In the genomic region with DNA sequence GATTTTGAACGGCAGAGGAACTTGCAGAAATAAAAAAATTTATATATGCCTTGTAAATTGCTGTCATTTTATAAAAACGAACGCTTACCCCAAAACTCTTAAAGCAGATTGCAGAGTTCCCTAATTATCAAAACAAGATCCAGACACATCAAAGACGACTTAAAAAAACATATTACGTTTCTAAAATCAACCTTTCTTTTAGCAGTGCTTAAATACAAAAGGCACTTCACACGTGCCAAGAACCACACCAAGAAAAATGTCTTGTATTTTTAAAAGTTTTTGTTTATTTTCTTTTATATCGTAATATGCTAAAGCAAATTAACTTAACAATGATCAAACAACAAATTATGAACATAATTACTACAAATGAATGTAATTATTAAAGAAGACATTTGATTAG, we compare ENCODE assay signal across 8 mouse cellular contexts. TPM values are rescaled to one million over a fixed set of nuclear protein-coding genes. Genes with fewer than 3 reads are reported as not detected.
A peak's percentile ranks its signal among the peaks of the same experiment; 100 is the strongest.
DNase-seq lines count a peak whose midpoint lies in the region; ATAC-seq and TF ChIP-seq lines count a peak whose summit lies in the region.

No protein-coding gene starts in this region.

- DNase-seq in layer of hippocampus, adult 2 months (ENCODE audit: low spot score in 2 of 2): no peak
- DNase-seq in layer of hippocampus, postnatal 14 days (ENCODE audit: low spot score in 2 of 2): no peak
- DNase-seq in spleen, postnatal 14 days (ENCODE audit: low spot score in 2 of 2): no peak
- DNase-seq in right cerebral cortex, adult 18-20 months: no peak
- DNase-seq in cerebellum, adult 9-10 months: no peak

- WGBS in hindbrain, embryonic 16.5 days: 2% methylated on average over 7 of the region's 7 CpGs
- 6% methylated on average over 7 of the region's 7 CpGs for WGBS in neural tube, embryonic 12.5 days

- peak overlapping the region; percentile 66 for H3K9ac ChIP-seq in hindbrain, embryonic 16.5 days (ENCODE audit: low read depth, low read length)
- peak overlapping the region; percentile 62; the same call in 1 of the 2 replicates for H3K9ac ChIP-seq in neural tube, embryonic 12.5 days

- peak overlapping the region; percentile 70 for H3K4me2 ChIP-seq in hindbrain, embryonic 16.5 days (ENCODE audit: low read length)
- peak overlapping the region; percentile 62 for H3K4me2 ChIP-seq in neural tube, embryonic 12.5 days (replicated peaks)

- no peaks in the 10 kb centered on the region for H3K9me3 ChIP-seq in hindbrain, embryonic 16.5 days (ENCODE audit: control insufficient read depth, low read length)
- H3K9me3 ChIP-seq in neural tube, embryonic 12.5 days: no peaks in the 10 kb centered on the region

- no peak for ATAC-seq in hindbrain, embryonic 16.5 days
- no peak for ATAC-seq in neural tube, embryonic 12.5 days (ENCODE audit: low FRiP score, low read depth)

- peak overlapping the region; percentile 94 for H3K27ac ChIP-seq in layer of hippocampus, adult 2 months
- no peak overlapping the region; the same call in 1 of the 2 replicates for H3K27ac ChIP-seq in brown adipose tissue, adult 24 weeks (replicated peaks; ENCODE audit: low read depth, low read length)
- H3K27ac ChIP-seq in hindbrain, embryonic 16.5 days (ENCODE audit: low read depth, low read length): peak overlapping the region; percentile 91; the same call in 1 of the 2 replicates
- no peak overlapping the region for H3K27ac ChIP-seq in neural tube, embryonic 12.5 days

- no peaks in the 10 kb centered on the region for H3K36me3 ChIP-seq in hindbrain, embryonic 16.5 days (ENCODE audit: control insufficient read depth, insufficient read depth, low read length)
- H3K36me3 ChIP-seq in neural tube, embryonic 12.5 days: no peaks in the 10 kb centered on the region

- no peaks in the 10 kb centered on the region for H3K4me1 ChIP-seq in brown adipose tissue, adult 24 weeks (ENCODE audit: control insufficient read depth, insufficient read depth, insufficient read length, low read length)
- peaks cover 3% of the 10 kb centered on the region for H3K4me1 ChIP-seq in hindbrain, embryonic 16.5 days (ENCODE audit: control insufficient read depth, insufficient read depth, low read depth, low read length)
- peaks cover 2% of the 10 kb centered on the region; the same call in 1 of the 2 replicates for H3K4me1 ChIP-seq in neural tube, embryonic 12.5 days

- H3K4me3 ChIP-seq in layer of hippocampus, adult 2 months: peak overlapping the region; percentile 75
- peak overlapping the region; percentile 79 for H3K4me3 ChIP-seq in brown adipose tissue, adult 24 weeks (ENCODE audit: insufficient read depth, low read depth, low read length)
- peak overlapping the region; percentile 62 for H3K4me3 ChIP-seq in hindbrain, embryonic 16.5 days (ENCODE audit: low read length)
- peak overlapping the region; percentile 67 for H3K4me3 ChIP-seq in neural tube, embryonic 12.5 days

- TF ChIP-seq CTCF in layer of hippocampus, adult 2 months (conservative IDR thresholded peaks at IDR 0.05): no peak

- no peaks in the 10 kb centered on the region for H3K27me3 ChIP-seq in hindbrain, embryonic 16.5 days (replicated peaks; ENCODE audit: control insufficient read depth, insufficient read depth, low read length)
- H3K27me3 ChIP-seq in neural tube, embryonic 12.5 days (replicated peaks): no peaks in the 10 kb centered on the region

RNA-seq across cellular contexts. Expression of a gene that starts 0.7 kb away (rescaled TPM):
- total RNA-seq in layer of hippocampus, adult 2 months (2021): 10 to 100 TPM; 34.5 to 45.3 TPM
- 10 to 100 TPM; 37.6 to 38.3 TPM for total RNA-seq in layer of hippocampus, postnatal 14 days (2021)
- polyA plus RNA-seq in brown adipose tissue, adult 24 weeks (2012; ENCODE audit: insufficient read depth, insufficient read length, missing spikeins): 222 and 256 TPM in 2 replicates
- polyA plus RNA-seq in hindbrain, embryonic 16.5 days (2015; fragmentation: Nextera tagmentation; extraction: Ambion mirVana): 104 and 113 TPM in 2 replicates
- 131 and 135 TPM in 2 replicates for polyA plus RNA-seq in neural tube, embryonic 12.5 days (2016; fragmentation: Nextera tagmentation; extraction: Ambion mirVana)

RNA-seq across cellular contexts. Expression of a gene that starts 48.5 kb away (rescaled TPM):
- 10 to 100 TPM; 37.3 to 40.0 TPM for total RNA-seq in layer of hippocampus, adult 2 months (2021)
- 10 to 100 TPM; 33.6 to 40.9 TPM for total RNA-seq in layer of hippocampus, postnatal 14 days (2021)
- 23.9 and 26.1 TPM in 2 replicates for polyA plus RNA-seq in brown adipose tissue, adult 24 weeks (2012; ENCODE audit: insufficient read depth, insufficient read length, missing spikeins)
- 42.5 and 44.7 TPM in 2 replicates for polyA plus RNA-seq in hindbrain, embryonic 16.5 days (2015; fragmentation: Nextera tagmentation; extraction: Ambion mirVana)
- 30.5 and 30.9 TPM in 2 replicates for polyA plus RNA-seq in neural tube, embryonic 12.5 days (2016; fragmentation: Nextera tagmentation; extraction: Ambion mirVana)

RNA-seq across cellular contexts. Expression of a gene that starts 48.5 kb away (rescaled TPM):
- 10 to 100 TPM; 28.9 to 32.4 TPM for total RNA-seq in layer of hippocampus, adult 2 months (2021)
- total RNA-seq in layer of hippocampus, postnatal 14 days (2021): 10 to 100 TPM; 21.9 to 22.5 TPM
- 46.9 and 57.5 TPM in 2 replicates for polyA plus RNA-seq in brown adipose tissue, adult 24 weeks (2012; ENCODE audit: insufficient read depth, insufficient read length, missing spikeins)
- polyA plus RNA-seq in hindbrain, embryonic 16.5 days (2015; fragmentation: Nextera tagmentation; extraction: Ambion mirVana): 30.3 and 35.3 TPM in 2 replicates
- 35.4 and 36.2 TPM in 2 replicates for polyA plus RNA-seq in neural tube, embryonic 12.5 days (2016; fragmentation: Nextera tagmentation; extraction: Ambion mirVana)

Comparison
In these comparisons a context has a peak if more than half of its experiments do, and no peak if none do; other contexts are left out.
1. H3K27ac ChIP-seq: peak in layer of hippocampus, adult 2 months (single experiment) and hindbrain, embryonic 16.5 days (single experiment); none in brown adipose tissue, adult 24 weeks (single experiment) and neural tube, embryonic 12.5 days (single experiment).
2. Peak in every context shown above with its lines, with median percentiles within 50 percentile points of each other: H3K4me3 ChIP-seq.